In genomic region chr4:146727119-146727518, GRCm38 (mm10) we compare ENCODE assay signal across 7 mouse cellular contexts.
DNase-seq lines count a peak whose midpoint lies in the region; ATAC-seq and TF ChIP-seq lines count a peak whose summit lies in the region.
"Not testable (repeated sequence)": the region's sequence is repeated elsewhere in the genome, so short reads cannot be mapped to it uniquely, and the experiment has no call there.

No protein-coding gene starts in this region.

- not testable (repeated sequence) for H3K4me2 ChIP-seq in forebrain, embryonic 11.5 days (ENCODE audit: low read depth, low read length, severe bottlenecking); heart, embryonic 12.5 days; liver, postnatal 0 days (ENCODE audit: low read depth, low read length); midbrain, embryonic 14.5 days (ENCODE audit: low read length)

- not testable (repeated sequence) for H3K4me3 ChIP-seq in forebrain, embryonic 11.5 days (ENCODE audit: low read depth, low read length); heart, embryonic 12.5 days; limb, embryonic 10.5 days; liver, postnatal 0 days (ENCODE audit: low read depth, low read length); midbrain, embryonic 14.5 days (replicated peaks; ENCODE audit: low read depth, low read length)

- not testable (repeated sequence) for TF ChIP-seq EP300 in liver, postnatal 0 days (IDR thresholded peaks at IDR 0.05; ENCODE audit: low read depth)

- not testable (repeated sequence) for H3K27me3 ChIP-seq in forebrain, embryonic 11.5 days (ENCODE audit: control insufficient read depth, insufficient read depth, low read length); heart, embryonic 12.5 days (replicated peaks); limb, embryonic 10.5 days (ENCODE audit: low read depth, poor library complexity, severe bottlenecking); liver, postnatal 0 days (ENCODE audit: insufficient read depth, low read length); midbrain, embryonic 14.5 days (ENCODE audit: control insufficient read depth, insufficient read depth, low read length)

- peaks cover 14% of the 10 kb centered on the region; the same call in 1 of the 2 replicates for H3K9me3 ChIP-seq in forebrain, embryonic 11.5 days (ENCODE audit: control insufficient read depth, low read length)
- H3K9me3 ChIP-seq in heart, embryonic 12.5 days (replicated peaks) = peaks cover 46% of the 10 kb centered on the region
- H3K9me3 ChIP-seq in limb, embryonic 10.5 days (replicated peaks) = peaks cover 22% of the 10 kb centered on the region
- not testable (repeated sequence) for H3K9me3 ChIP-seq in liver, postnatal 0 days (ENCODE audit: low read length)
- peaks cover 12% of the 10 kb centered on the region for H3K9me3 ChIP-seq in midbrain, embryonic 14.5 days (ENCODE audit: control insufficient read depth, low read length)

- not testable (repeated sequence) for H3K36me3 ChIP-seq in forebrain, embryonic 11.5 days (ENCODE audit: control insufficient read depth, insufficient read depth, low read length); heart, embryonic 12.5 days; limb, embryonic 10.5 days; liver, postnatal 0 days (replicated peaks; ENCODE audit: insufficient read depth, low read length); midbrain, embryonic 14.5 days (ENCODE audit: control insufficient read depth, insufficient read depth, low read length)

- H3K27ac ChIP-seq in forebrain, embryonic 11.5 days (ENCODE audit: low read depth, low read length); heart, embryonic 12.5 days (ENCODE audit: poor library complexity, severe bottlenecking); limb, embryonic 10.5 days; liver, postnatal 0 days (ENCODE audit: low read depth); midbrain, embryonic 14.5 days (replicated peaks; ENCODE audit: low read depth, low read length): not testable (repeated sequence)

- 79% methylated on average over 6 of the region's 6 CpGs for whole genome bisulfite sequencing in forebrain, embryonic 11.5 days
- 78% methylated on average over 6 of the region's 6 CpGs for WGBS in heart, embryonic 12.5 days
- 82% methylated on average over 6 of the region's 6 CpGs for WGBS in limb, embryonic 10.5 days
- 70% methylated on average over 6 of the region's 6 CpGs for WGBS in liver, postnatal 0 days (ENCODE audit: insufficient replicate concordance)
- 80% methylated on average over 6 of the region's 6 CpGs for WGBS in midbrain, embryonic 14.5 days

- DNase-seq in adrenal gland, postnatal 14 days = peak; percentile 5
- DNase-seq in forebrain, embryonic 11.5 days (ENCODE audit: low spot score) = peak; percentile 46
- DNase-seq in limb, embryonic 10.5 days (ENCODE audit: low spot score) = peak; percentile 23
- peak; percentile 12 for DNase-seq in liver, postnatal 0 days
- DNase-seq in midbrain, embryonic 14.5 days = not testable (repeated sequence)
- peak; percentile 36 for DNase-seq in testis, postnatal 10 days (ENCODE audit: low spot score)

- not testable (repeated sequence) for ATAC-seq in forebrain, embryonic 11.5 days (replicated peaks; ENCODE audit: low FRiP score); liver, postnatal 0 days
- peak; percentile 33; the same call in 1 of the 2 replicates for ATAC-seq in heart, embryonic 12.5 days (ENCODE audit: insufficient number of reproducible peaks, low FRiP score)
- ATAC-seq in midbrain, embryonic 14.5 days (ENCODE audit: low FRiP score, low TSS enrichment) = peak; percentile 50; the same call in 1 of the 2 replicates

- not testable (repeated sequence) for H3K4me1 ChIP-seq in forebrain, embryonic 11.5 days (replicated peaks; ENCODE audit: control insufficient read depth, insufficient read depth, low read length); heart, embryonic 12.5 days (replicated peaks); limb, embryonic 10.5 days; liver, postnatal 0 days (ENCODE audit: insufficient read depth); midbrain, embryonic 14.5 days (ENCODE audit: control insufficient read depth, insufficient read depth, low read length)

- not testable (repeated sequence) for TF ChIP-seq CTCF in liver, postnatal 0 days (IDR thresholded peaks at IDR 0.05; ENCODE audit: low read depth)

- not testable (repeated sequence) for H3K9ac ChIP-seq in forebrain, embryonic 11.5 days (ENCODE audit: low read length); heart, embryonic 12.5 days; liver, postnatal 0 days (replicated peaks); midbrain, embryonic 14.5 days (replicated peaks; ENCODE audit: low read length)
